Mouse (Mus musculus) fibroblast of lung, adult 2 months (primary cell): ENCODE data around the gene Pafah1b1.
A peak's percentile ranks its signal among the peaks of the same experiment; 100 is the strongest.

Experiments used
- DNase-seq: peaks from one replicate; pipeline ENCODE4 v3.0.0-alpha.2; 2011; ENCODE audit warnings: low read depth

Pafah1b1 gene

GRCm38 (mm10) chr11:74724235-74724791 lies at the start of gene Pafah1b1:
TSS of gene Pafah1b1 (minus strand) at chr11:74724670.
- DNase-seq: peak; percentile 61

- no peak for DNase-seq
Observed at GRCm38 (mm10) chr11:74772386-74772785, 47.9 kb upstream of the Pafah1b1 start.

- DNase-seq: no peak
Observed at GRCm38 (mm10) chr11:74771650-74772049, 47.2 kb upstream of the Pafah1b1 start.

GRCm38 (mm10) chr11:74771234-74771633 lies 46.8 kb upstream of the Pafah1b1 start:
- no peak for DNase-seq

- DNase-seq: peak; percentile 96
Observed at GRCm38 (mm10) chr11:74770595-74771207, 46.2 kb upstream of the Pafah1b1 start, which contains the start of gene Mettl16. TSS of gene Mettl16 (plus strand) at chr11:74770830.

GRCm38 (mm10) chr11:74770037-74770436 lies 45.6 kb upstream of the Pafah1b1 start:
- DNase-seq: no peak

- no peak for DNase-seq
Observed at GRCm38 (mm10) chr11:74768045-74768444, 43.6 kb upstream of the Pafah1b1 start.

- DNase-seq: no peak
Observed at GRCm38 (mm10) chr11:74767469-74767868, 43.0 kb upstream of the Pafah1b1 start.

GRCm38 (mm10) chr11:74763960-74764625 lies 39.6 kb upstream of the Pafah1b1 start:
- DNase-seq: no peak

GRCm38 (mm10) chr11:74761011-74761705 lies 36.7 kb upstream of the Pafah1b1 start:
- DNase-seq: no peak

GRCm38 (mm10) chr11:74756631-74757030 lies 32.2 kb upstream of the Pafah1b1 start:
- DNase-seq: no peak

- no peak for DNase-seq
Observed at GRCm38 (mm10) chr11:74751352-74752066, 27.0 kb upstream of the Pafah1b1 start.

- DNase-seq: no peak
Observed at GRCm38 (mm10) chr11:74750662-74751351, 26.3 kb upstream of the Pafah1b1 start.

- no peak for DNase-seq
Observed at GRCm38 (mm10) chr11:74749241-74749640, 24.8 kb upstream of the Pafah1b1 start.

GRCm38 (mm10) chr11:74748022-74748421 lies 23.6 kb upstream of the Pafah1b1 start:
- DNase-seq: peak; percentile 38

GRCm38 (mm10) chr11:74737861-74738260 lies 13.4 kb upstream of the Pafah1b1 start:
- no peak for DNase-seq

GRCm38 (mm10) chr11:74734917-74735316 lies 10.4 kb upstream of the Pafah1b1 start:
- DNase-seq: no peak

- no peak for DNase-seq
Observed at GRCm38 (mm10) chr11:74725181-74725580, 711 bp upstream of the Pafah1b1 start.

- peak; percentile 32 for DNase-seq
Observed at GRCm38 (mm10) chr11:74723357-74724234, 874 bp downstream of the Pafah1b1 start.

- no peak for DNase-seq
Observed at GRCm38 (mm10) chr11:74721971-74722370, 2.5 kb downstream of the Pafah1b1 start.
